Mouse (Mus musculus) cortical plate, adult 2 months (tissue): Measurements from ENCODE around the gene Hacl1. TPM values are rescaled to one million over a fixed set of nuclear protein-coding genes. Genes with fewer than 3 reads are reported as not detected.

Experiments
- H3K27ac ChIP-seq: fragments of 200-500 bp; 2 replicates; pipeline ENCODE4 v1.5.1; 2012; ENCODE audit warnings: low read length, control low read depth, inconsistent platforms; ENCODE audit not compliant: insufficient read depth
- H3K4me1 ChIP-seq: fragments of 200-500 bp; 2 replicates; pipeline ENCODE4 v1.6.1; 2011; ENCODE audit warnings: low read length; ENCODE audit not compliant: control insufficient read depth, insufficient read depth
- H3K4me3 ChIP-seq: fragments of 200-500 bp; 2 replicates; pipeline ENCODE4 v1.5.1; 2011; ENCODE audit warnings: mild to moderate bottlenecking, low read length, control low read depth; ENCODE audit not compliant: insufficient read depth
- CTCF ChIP-seq: fragments of 200-500 bp; IDR thresholded peaks from 2 replicates; pipeline ENCODE4 v1.5.1; 2011; ENCODE audit warnings: mild to moderate bottlenecking, control low read depth, low read length; ENCODE audit not compliant: insufficient read depth; ENCODE audit errors: extremely low read depth
- POLR2A ChIP-seq: fragments of 200-500 bp; IDR thresholded peaks from 2 replicates; pipeline ENCODE4 v1.6.1; 2011; ENCODE audit warnings: mild to moderate bottlenecking, low read length, control low read depth; ENCODE audit not compliant: insufficient read depth; ENCODE audit errors: extremely low read depth
- polyA plus RNA-seq: library from polyadenylated mRNA; depleted of rRNA; stranded (reverse); fragments of >200 nt; gene quantifications from 2 replicates; pipeline ENCODE4 v1.2.3, GENCODE M21; 2012

The Hacl1 gene
- polyA plus RNA-seq, 1 experiment = 11.3 TPM

DNA sequence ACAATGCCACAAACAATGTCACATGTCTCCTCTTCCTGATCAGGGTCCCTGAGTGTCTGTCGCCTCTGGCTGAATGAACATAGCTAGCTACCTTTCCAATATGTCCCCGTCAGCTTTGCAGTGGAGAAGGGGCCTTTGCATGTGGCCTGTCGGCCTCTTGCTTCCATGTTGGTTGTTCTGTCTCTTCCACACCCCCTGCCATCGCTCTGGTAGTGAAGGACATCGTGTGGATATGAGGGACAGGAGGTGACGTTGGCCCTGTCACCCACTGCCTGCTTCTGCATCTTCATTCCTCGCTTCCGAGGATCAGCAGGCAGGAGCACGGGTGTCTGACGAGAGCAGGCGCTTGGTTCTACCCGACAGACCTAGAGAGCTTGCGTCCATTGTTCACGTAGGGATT is 14.3 kb upstream of the Hacl1 start:
- TF ChIP-seq POLR2A (no peak), CTCF (no peak)
- Histone ChIP-seq H3K27ac (no peak overlapping the region), H3K4me1 (peaks cover 3% of the 10 kb centered on the region), H3K4me3 (no peak overlapping the region)

DNA sequence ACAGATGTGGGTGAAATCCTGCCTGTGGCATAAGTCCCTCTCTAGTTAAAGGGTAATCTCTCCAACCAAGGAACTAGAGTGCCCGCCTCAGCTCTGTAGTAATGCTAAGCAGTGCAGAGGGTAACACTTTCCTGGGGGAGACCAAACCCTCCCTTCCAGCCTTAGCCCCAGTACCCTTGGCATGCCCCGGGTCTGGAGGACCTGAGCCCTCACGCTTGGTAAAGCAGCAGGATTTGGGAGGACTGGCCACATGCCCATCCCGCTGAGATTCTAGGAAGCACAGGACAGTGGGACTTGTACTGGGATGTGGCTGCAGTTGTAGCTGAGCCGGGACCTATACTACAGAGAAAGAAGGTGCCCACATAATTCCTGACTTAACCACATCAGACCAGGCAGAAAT is 13.7 kb upstream of the Hacl1 start:
- no peak overlapping the region for H3K4me3 ChIP-seq
- no peak overlapping the region for H3K27ac ChIP-seq
- TF ChIP-seq POLR2A = no peak
- no peak for TF ChIP-seq CTCF
- H3K4me1 ChIP-seq = peaks cover under 1% of the 10 kb centered on the region

DNA sequence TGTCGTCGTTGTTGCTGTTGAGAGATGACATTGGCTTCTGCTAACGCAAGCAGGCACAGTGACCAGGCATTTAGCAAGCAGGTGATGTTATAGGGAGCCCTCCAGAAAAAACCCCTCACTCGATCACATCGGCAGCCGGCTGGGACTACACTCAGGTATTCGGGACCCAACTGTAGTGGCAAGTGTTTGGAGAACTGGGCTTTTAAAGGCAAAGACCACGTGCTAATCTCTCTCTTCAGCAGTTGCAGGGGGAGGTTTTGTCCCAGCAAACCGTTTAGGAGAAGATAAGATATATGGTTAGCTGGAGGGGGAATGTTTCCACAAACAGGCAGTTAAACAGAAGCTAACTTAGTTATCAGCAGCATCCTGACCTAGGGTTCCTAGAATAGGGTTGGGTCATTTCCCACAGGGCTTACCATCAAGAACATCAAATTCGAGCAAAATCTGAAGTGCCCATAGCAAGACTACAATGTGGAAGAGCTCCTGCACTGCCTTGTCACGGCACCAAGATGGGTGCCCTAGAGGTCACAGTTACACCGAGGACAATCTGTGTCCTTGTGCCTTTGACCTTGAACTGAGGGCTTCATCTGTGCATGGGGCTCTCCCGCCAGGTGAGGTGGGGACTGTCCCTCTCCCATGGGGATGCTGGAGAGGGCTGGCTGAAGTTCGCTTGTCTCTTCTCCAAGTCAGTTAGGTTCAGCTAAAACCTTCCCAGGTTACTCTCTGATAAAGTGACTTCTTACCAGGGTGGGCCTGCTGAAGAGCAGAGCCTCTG is 12.2 kb upstream of the Hacl1 start:
- no peaks in the 10 kb centered on the region for H3K4me1 ChIP-seq
- no peak overlapping the region for H3K4me3 ChIP-seq
- no peak for TF ChIP-seq CTCF
- no peak for TF ChIP-seq POLR2A
- no peak overlapping the region for H3K27ac ChIP-seq

DNA sequence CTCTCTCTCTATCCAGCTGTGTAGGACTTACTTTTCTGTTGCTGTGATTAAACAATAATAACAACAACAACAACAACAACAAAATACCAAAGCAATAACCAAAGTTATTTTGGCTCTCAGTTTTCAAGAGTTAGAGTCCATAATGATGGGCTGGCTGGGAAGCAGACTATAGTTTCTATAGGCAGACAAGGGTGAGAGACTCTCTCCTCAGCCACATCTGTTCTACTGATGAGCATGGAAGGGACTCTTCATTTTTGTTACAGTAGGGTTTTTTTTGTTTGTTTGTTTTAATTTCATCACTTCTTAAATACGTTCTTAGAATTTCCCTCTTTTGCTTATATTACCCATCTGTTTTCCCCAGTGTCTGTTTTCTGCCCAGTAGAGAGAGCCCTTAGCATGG is 11.5 kb upstream of the Hacl1 start:
- H3K4me1 ChIP-seq = no peaks in the 10 kb centered on the region
- TF ChIP-seq POLR2A = no peak
- TF ChIP-seq CTCF = no peak
- H3K27ac ChIP-seq = no peak overlapping the region
- no peak overlapping the region for H3K4me3 ChIP-seq

- no peak overlapping the region for H3K4me3 ChIP-seq
- H3K27ac ChIP-seq = no peak overlapping the region
- no peaks in the 10 kb centered on the region for H3K4me1 ChIP-seq
- TF ChIP-seq POLR2A = no peak
- no peak for TF ChIP-seq CTCF
Measured at GRCm38 (mm10) chr14:31652106-31652505, 11.0 kb upstream of the Hacl1 start.

- no peak overlapping the region for H3K4me3 ChIP-seq
- TF ChIP-seq POLR2A (no peak), CTCF (no peak)
- no peaks in the 10 kb centered on the region for H3K4me1 ChIP-seq
- no peak overlapping the region for H3K27ac ChIP-seq
Measured at GRCm38 (mm10) chr14:31651206-31651605, 10.1 kb upstream of the Hacl1 start.

- no peaks in the 10 kb centered on the region for H3K4me1 ChIP-seq
- H3K4me3 ChIP-seq = no peak overlapping the region
- H3K27ac ChIP-seq = no peak overlapping the region
- TF ChIP-seq CTCF = no peak
- no peak for TF ChIP-seq POLR2A
Measured at GRCm38 (mm10) chr14:31650347-31650746, 9.3 kb upstream of the Hacl1 start.

DNA sequence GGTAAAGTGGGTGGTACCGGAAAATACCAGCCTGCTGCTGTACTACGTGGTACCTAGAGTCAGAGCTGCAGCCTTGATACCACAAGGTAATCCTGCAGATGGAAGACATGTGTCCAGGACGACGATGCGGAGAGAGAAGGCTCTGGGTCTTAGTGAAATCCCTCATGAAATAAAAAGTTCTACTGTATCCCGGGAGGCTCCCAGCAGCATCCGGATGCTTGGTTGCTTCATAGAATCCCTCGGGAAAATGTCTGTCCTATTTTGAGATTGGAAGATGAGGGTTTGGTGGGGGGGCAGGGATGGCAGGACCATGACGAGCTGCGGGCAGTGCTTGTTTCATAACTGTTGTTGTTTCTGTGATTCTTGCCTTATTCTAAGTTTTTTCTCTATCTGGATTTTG is 6.9 kb upstream of the Hacl1 start:
- H3K4me3 ChIP-seq = no peak overlapping the region
- 0 out of 2 replicates have a peak overlapping the region, but pooled peaks have one; percentile 3 for H3K27ac ChIP-seq
- no peaks in the 10 kb centered on the region for H3K4me1 ChIP-seq
- TF ChIP-seq POLR2A (no peak), CTCF (no peak)

DNA sequence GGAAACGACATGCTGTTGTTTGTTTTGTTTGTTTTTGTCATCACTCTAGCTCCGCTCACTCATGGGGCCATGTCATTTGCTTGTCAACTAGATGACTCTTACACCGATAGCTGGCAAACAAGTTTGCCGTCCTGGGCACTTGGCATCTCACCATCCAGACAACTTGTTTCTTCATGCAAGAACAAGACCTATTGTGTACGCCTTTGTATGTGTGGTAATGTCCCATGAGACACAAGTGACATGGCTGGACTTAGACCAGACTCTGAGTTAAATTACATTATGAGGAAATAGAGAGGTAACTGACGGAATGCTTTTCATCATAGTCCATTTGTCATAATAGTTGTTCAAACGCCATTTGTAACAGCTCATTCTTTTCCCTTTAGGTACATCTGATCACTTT is 4.8 kb upstream of the Hacl1 start:
- H3K4me1 ChIP-seq = no peaks in the 10 kb centered on the region
- H3K27ac ChIP-seq = no peak overlapping the region
- H3K4me3 ChIP-seq = no peak overlapping the region
- TF ChIP-seq CTCF = no peak
- no peak for TF ChIP-seq POLR2A

GRCm38 (mm10) chr14:31644931-31645547 is 4.0 kb upstream of the Hacl1 start:
- Histone ChIP-seq H3K4me1 (0 out of 2 replicates have a peak, but pooled peaks cover 1% of the 10 kb centered on the region), H3K4me3 (no peak overlapping the region), H3K27ac (no peak overlapping the region)
- TF ChIP-seq CTCF = peak; percentile 40
- no peak for TF ChIP-seq POLR2A
